Mouse (Mus musculus) neural tube, embryonic 11.5 days (tissue): Measurements from ENCODE around the gene Ms4a18. TPM values are rescaled to one million over a fixed set of nuclear protein-coding genes. Genes with fewer than 3 reads are reported as not detected.

Experiments used
- ATAC-seq: fragments of 200-750 bp; cut with Nextera tagmentation; 2 replicates; pipeline ENCODE4 v1.8.0; 2017; ENCODE audit warnings: moderate number of reproducible peaks, mild to moderate bottlenecking, moderate TSS enrichment, moderate library complexity; ENCODE audit not compliant: insufficient read depth, low FRiP score, low TSS enrichment
- DNase-seq: peaks from one replicate; pipeline ENCODE4 v3.0.0-alpha.2; 2015; ENCODE audit warnings: low spot score
- H3K27ac ChIP-seq: fragments of 300-500 bp; sonication (generic); 2 replicates; pipeline ENCODE4 v1.5.1; 2014; ENCODE audit warnings: low read depth, mild to moderate bottlenecking, low read length
- H3K27me3 ChIP-seq: fragments of 300-500 bp; sonication (generic); 2 replicates; pipeline ENCODE4 v1.6.1; 2014; ENCODE audit warnings: mild to moderate bottlenecking, low read length, mixed read lengths; ENCODE audit not compliant: control insufficient read depth, insufficient read depth
- H3K36me3 ChIP-seq: fragments of 300-500 bp; sonication (generic); 2 replicates; pipeline ENCODE4 v1.6.1; 2014; ENCODE audit warnings: mild to moderate bottlenecking, low read length, moderate library complexity, mixed read lengths; ENCODE audit not compliant: control insufficient read depth, insufficient read depth
- H3K4me1 ChIP-seq: fragments of 300-500 bp; sonication (generic); 2 replicates; pipeline ENCODE4 v1.6.1; 2014; ENCODE audit warnings: low read length, mixed read lengths; ENCODE audit not compliant: control insufficient read depth, insufficient read depth
- H3K4me2 ChIP-seq: fragments of 300-500 bp; sonication (generic); 2 replicates; pipeline ENCODE4 v1.6.1; 2014; ENCODE audit warnings: low read depth, mild to moderate bottlenecking, moderate library complexity
- H3K4me3 ChIP-seq: fragments of 300-500 bp; sonication (generic); 2 replicates; pipeline ENCODE4 v1.5.1; 2014; ENCODE audit warnings: low read depth, low read length
- H3K9ac ChIP-seq: fragments of 300-500 bp; sonication (generic); 2 replicates; pipeline ENCODE4 v1.6.1; 2014; ENCODE audit warnings: mild to moderate bottlenecking, low read length
- H3K9me3 ChIP-seq: fragments of 300-500 bp; sonication (generic); 2 replicates; pipeline ENCODE4 v1.6.1; 2016; ENCODE audit warnings: low read length; ENCODE audit not compliant: control insufficient read depth
- WGBS: fragments of 180-500 bp; shearing (Covaris S2); extraction: QIAGEN DNeasy Blood & Tissue Kit; methylation state at CpG from one replicate; pipeline ENCODE4 v1.1.7; 2014; 5-methylcytosine and 5-hydroxymethylcytosine counted together
- polyA plus RNA-seq: library from polyadenylated mRNA; unstranded; fragments of >200 nt; fragmentation: Nextera tagmentation; extraction: Ambion mirVana; gene quantifications from 2 replicates; pipeline ENCODE4 v1.2.1, GENCODE M21; 2014

Gene Ms4a18
- polyA plus RNA-seq, 1 experiment from 2014 or later, result not detected

DNA sequence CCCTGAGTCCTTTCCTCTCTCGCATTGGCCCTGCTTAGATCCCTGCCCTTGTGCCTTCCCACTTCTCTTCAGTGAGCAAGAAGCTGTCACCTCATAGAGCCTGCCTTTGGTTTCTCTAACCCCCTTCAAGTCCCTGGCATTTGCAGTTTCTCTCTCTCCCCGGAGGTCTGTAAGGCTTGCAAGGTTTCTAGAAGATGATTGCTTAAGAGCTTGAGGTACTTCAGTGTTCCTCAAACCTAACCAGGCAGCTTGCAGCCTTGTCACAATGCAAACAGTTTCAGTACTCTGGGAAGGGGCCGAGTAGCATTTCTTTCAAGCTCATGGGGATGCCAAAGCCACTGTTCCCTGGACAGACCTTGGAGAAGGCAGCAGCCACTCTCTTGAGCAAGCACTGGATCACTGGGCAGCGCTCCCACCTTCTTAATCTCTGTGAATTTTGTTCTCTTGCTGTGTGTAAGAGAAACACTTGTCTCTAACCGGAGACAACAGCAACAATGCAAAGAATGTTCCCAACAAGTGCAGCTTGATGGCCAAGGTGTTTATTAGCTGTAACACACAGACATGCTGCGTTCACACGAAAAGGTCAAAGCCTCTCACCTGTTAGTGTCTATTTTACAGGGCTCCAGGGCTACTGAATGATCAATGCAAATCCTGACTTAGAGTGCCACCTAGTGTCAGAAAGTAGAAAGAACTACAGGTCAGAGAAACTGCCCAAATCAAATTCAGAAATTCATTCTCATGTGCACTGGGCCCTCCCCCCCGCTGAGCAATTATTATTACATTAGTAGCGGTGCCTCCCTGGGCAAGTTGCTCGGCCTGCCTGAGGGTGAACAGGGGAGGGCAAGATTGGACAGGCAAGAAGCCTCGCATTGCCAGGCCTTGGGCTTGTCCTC, 58.5 kb downstream of the Ms4a18 start:
- Histone ChIP-seq H3K36me3 (no peaks in the 10 kb centered on the region), H3K9ac (no peak overlapping the region), H3K4me3 (no peak overlapping the region), H3K27me3 (no peaks in the 10 kb centered on the region), H3K27ac (no peak overlapping the region), H3K4me1 (no peaks in the 10 kb centered on the region), H3K4me2 (no peak overlapping the region), H3K9me3 (no peaks in the 10 kb centered on the region)
- DNase-seq (peak; percentile 43), ATAC-seq (peak; percentile 74)
- 35% methylated on average over 11 of the region's 11 CpGs for WGBS

DNA sequence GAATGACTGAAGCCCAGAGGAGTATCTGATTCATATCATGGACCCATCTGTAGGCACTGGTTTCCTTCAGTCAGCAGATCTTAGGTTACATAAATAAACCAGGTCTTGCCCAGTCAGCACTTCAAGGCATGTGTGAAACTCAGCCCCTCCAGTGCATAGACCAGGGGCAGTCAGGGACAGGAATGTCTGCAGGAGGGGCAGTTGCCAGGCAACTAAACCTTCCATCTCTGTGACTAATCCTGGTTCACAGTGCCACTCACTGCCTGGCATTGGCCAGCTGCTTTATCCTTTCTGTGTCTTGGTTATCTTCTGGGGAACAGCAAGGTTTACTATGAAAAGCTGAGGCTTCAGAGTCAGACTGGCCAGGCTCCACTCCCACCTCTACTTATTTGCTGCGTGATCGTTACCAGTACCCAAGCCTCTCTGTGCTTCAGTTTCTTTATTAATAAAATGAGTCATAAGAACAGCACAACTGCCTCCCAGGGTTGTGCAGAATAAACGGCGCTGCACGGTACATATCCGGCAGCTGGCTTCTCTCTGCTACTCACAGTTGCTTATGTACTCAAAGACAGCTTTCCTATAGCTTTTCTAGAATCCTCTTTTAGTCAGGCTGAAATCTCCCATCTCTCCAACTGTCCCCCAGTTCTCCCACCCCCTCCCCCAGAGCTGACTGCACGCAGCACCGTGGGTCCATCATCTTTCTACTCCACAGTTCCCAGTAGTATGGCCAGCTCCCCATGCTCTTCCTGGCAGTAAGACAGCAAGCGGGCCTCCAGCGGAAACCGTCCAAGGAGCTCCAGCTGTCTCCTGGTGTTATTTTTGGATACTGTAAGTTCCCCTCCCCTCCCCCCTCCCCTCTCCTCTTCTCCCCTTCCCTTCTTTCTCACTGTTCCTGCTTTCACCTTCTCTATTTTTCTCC, 65.6 kb downstream of the Ms4a18 start:
- no peak overlapping the region for H3K27ac ChIP-seq
- WGBS, result 75% methylated on average over 11 of the region's 11 CpGs
- no peak overlapping the region for H3K4me3 ChIP-seq
- H3K36me3 ChIP-seq, result no peaks in the 10 kb centered on the region
- H3K27me3 ChIP-seq, result no peaks in the 10 kb centered on the region
- H3K4me1 ChIP-seq, result peaks cover 12% of the 10 kb centered on the region
- DNase-seq (peak; percentile 19), ATAC-seq (no peak)
- no peak overlapping the region for H3K9ac ChIP-seq
- no peak overlapping the region for H3K4me2 ChIP-seq
- no peaks in the 10 kb centered on the region for H3K9me3 ChIP-seq

DNA sequence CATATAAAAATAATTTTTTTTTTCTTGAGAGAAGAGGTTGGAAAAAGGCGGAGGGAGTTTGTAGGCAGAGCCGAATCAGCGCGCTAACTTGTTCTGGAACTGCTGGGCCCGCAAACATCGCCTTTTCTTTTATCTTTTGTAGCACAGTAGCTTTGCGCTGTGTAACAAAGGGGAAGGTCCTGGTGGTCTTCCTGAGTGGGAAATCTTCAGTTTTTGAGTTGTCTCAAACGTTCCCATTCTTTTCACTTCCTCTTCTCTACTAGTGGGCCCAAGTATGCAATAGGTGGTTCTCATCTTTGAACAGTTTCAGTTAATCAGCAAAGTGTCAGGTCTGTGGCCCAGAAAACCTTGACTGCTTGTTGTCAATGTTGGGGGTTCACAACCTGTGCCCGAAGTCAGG, 68.3 kb downstream of the Ms4a18 start:
- ATAC-seq, result 0 out of 2 replicates have a peak, but pooled peaks have one; percentile 5
- Histone ChIP-seq H3K4me1 (peaks cover 18% of the 10 kb centered on the region), H3K4me2 (peak overlapping the region; percentile 100), H3K36me3 (peaks cover 2% of the 10 kb centered on the region), H3K9me3 (no peaks in the 10 kb centered on the region), H3K4me3 (peak overlapping the region; percentile 82), H3K27me3 (no peaks in the 10 kb centered on the region), H3K27ac (no peak overlapping the region), H3K9ac (no peak overlapping the region; the same call in 1 of the 2 replicates)
- DNase-seq, result no peak
- WGBS, result 30% methylated on average over 9 of the region's 9 CpGs

DNA sequence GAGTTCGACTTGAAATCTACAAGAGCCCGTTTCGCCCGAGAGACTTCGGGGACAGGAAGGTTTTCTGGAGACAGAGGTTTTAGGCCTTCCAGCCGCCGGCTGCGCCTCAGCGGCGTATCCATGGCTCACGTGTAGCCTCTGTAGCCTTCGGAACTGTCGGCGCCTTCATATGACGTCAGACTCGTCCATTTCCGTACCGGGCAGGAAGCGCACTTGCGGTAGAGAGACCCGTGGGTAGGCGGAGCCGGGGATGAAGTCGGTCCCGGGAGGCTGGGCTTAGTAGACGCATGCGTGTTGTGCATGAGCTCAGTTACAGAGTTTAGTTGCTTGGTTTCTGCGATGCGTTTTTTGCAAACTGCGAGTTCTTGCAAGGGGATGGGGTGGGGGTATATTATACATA, 68.7 kb downstream of the Ms4a18 start, which contains the start of gene Ccdc86:
Ccdc86 (minus strand) TSS at position 155 of the 400 bp plus-strand sequence.
- H3K27me3 ChIP-seq, result no peaks in the 10 kb centered on the region
- H3K4me3 ChIP-seq, result peak within 1 kb of the TSS; percentile 82
- H3K36me3 ChIP-seq, result peaks cover 2% of the 10 kb centered on the region
- ATAC-seq, result peak; percentile 96
- H3K9ac ChIP-seq, result peak within 1 kb of the TSS; percentile 76
- H3K4me1 ChIP-seq, result peaks cover 18% of the 10 kb centered on the region
- DNase-seq, result peak; percentile 98
- no peaks in the 10 kb centered on the region for H3K9me3 ChIP-seq
- peak within 1 kb of the TSS; percentile 100 for H3K4me2 ChIP-seq
- WGBS, result 0% methylated on average over 30 of the region's 30 CpGs
- H3K27ac ChIP-seq, result no peak within 1 kb of the TSS

DNA sequence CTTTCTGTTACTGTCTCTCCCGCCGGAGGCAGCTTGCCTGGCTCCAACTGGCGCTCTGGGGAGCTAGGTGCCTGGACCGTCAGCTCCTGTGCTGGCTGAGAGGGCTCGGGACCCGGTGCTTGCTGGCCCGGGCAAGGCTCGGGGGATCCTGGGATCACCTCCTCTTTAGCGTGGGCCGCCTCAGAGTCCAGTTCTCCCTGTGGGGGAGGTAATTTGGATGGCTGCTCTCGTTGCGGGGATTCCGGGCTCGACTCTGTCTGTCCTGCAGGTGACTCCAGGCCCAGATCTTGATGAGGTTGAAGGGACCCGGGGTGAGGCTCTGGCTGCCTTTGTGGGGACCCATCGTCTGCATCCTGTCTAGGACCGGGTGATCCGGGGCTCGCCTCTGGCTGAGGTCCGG, 69.4 kb downstream of the Ms4a18 start:
- Histone ChIP-seq H3K27me3 (no peaks in the 10 kb centered on the region), H3K4me1 (peaks cover 18% of the 10 kb centered on the region), H3K27ac (no peak overlapping the region), H3K4me3 (peak overlapping the region; percentile 82), H3K9me3 (no peaks in the 10 kb centered on the region), H3K36me3 (peaks cover 6% of the 10 kb centered on the region), H3K9ac (peak overlapping the region; percentile 76), H3K4me2 (peak overlapping the region; percentile 100)
- WGBS, result 2% methylated on average over 20 of the region's 20 CpGs
- ATAC-seq (no peak), DNase-seq (no peak)

DNA sequence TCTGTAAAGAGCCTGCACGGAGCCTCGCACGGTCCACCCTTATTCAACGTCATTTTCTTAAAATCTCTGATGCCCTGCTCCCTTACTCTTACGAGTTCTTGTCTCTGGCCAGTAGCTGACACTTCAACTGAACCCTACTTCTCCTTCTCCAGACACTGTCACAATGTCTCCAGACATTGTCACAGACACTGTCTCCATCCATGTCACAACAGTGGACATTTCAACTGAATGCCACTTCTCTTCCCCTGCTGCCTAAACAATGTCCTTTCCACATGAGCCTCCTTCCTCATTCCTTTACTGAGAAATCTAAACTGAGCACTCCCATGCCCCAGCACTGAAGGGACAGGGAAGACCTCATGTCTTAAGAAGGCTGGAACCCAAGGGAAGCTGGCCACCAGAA, 70.6 kb downstream of the Ms4a18 start:
- 93% methylated on average over 5 of the region's 5 CpGs for WGBS
- Histone ChIP-seq H3K9me3 (no peaks in the 10 kb centered on the region), H3K27me3 (no peaks in the 10 kb centered on the region), H3K9ac (peak overlapping the region; percentile 76), H3K4me1 (peaks cover 18% of the 10 kb centered on the region), H3K4me2 (peak overlapping the region; percentile 100), H3K27ac (no peak overlapping the region), H3K4me3 (peak overlapping the region; percentile 82), H3K36me3 (peaks cover 11% of the 10 kb centered on the region)
- ATAC-seq (no peak), DNase-seq (no peak)

Other genes starting within 250 kb of the Ms4a18 start
- gene Cd6, start 188.0 kb downstream of the Ms4a18 start, polyA plus RNA-seq, result not detected in 2 replicates
- 0.09 and 0.53 TPM in 2 replicates for gene Slc15a3, start 178.3 kb downstream of the Ms4a18 start, polyA plus RNA-seq
- 82.6 and 85.5 TPM in 2 replicates for gene Tmem132a, start 148.1 kb downstream of the Ms4a18 start, polyA plus RNA-seq
- 49.4 and 49.5 TPM in 2 replicates for gene Tmem109, start 136.0 kb downstream of the Ms4a18 start, polyA plus RNA-seq
- 47.3 and 56.8 TPM in 2 replicates for gene Prpf19, start 122.8 kb downstream of the Ms4a18 start, polyA plus RNA-seq
- not detected in 2 replicates for gene Zp1, start 97.4 kb downstream of the Ms4a18 start, polyA plus RNA-seq
- gene Ptgdr2, start 80.9 kb downstream of the Ms4a18 start, polyA plus RNA-seq, result not detected in 2 replicates
- 23.4 and 24.1 TPM in 2 replicates for gene Ccdc86, start 68.8 kb downstream of the Ms4a18 start, polyA plus RNA-seq
- not detected in 2 replicates for gene Ms4a10, start 43.4 kb downstream of the Ms4a18 start, polyA plus RNA-seq
- gene Ms4a15, start 24.8 kb downstream of the Ms4a18 start, polyA plus RNA-seq, result not detected in 2 replicates
- not detected in 2 replicates for gene Ms4a8a, start 63.1 kb upstream of the Ms4a18 start, polyA plus RNA-seq
- not detected in 2 replicates for gene 1700017D01Rik, start 112.8 kb upstream of the Ms4a18 start, polyA plus RNA-seq
- gene 1700025F22Rik, start 147.3 kb upstream of the Ms4a18 start, polyA plus RNA-seq, result not detected in 2 replicates
- not detected in 2 replicates for gene Ms4a13, start 178.7 kb upstream of the Ms4a18 start, polyA plus RNA-seq
- not detected in 2 replicates for gene Ms4a12, start 214.4 kb upstream of the Ms4a18 start, polyA plus RNA-seq
- gene Ms4a1, start 248.2 kb upstream of the Ms4a18 start, polyA plus RNA-seq, result not detected in 2 replicates